Mouse (Mus musculus) heart, adult 9 months (tissue): ENCODE results near the gene Atp1a4.

Source experiments
- DNase-seq, 2 experiments: peaks; one replicate each; pipeline ENCODE4 v3.0.0; 2022; ENCODE audit warnings: low spot score in 2 of 2

Gene Atp1a4

GRCm38 (mm10) chr1:172219451-172220406 lies 38.5 kb downstream of the Atp1a4 start, which contains the start of gene Casq1:
Gene Casq1 (minus strand): TSS chr1:172219868.
- DNase-seq, result no peak

GRCm38 (mm10) chr1:172218164-172218910 lies 39.9 kb downstream of the Atp1a4 start:
- DNase-seq, result no peak

- peak; percentile 93 to 94 for DNase-seq
Observed at GRCm38 (mm10) chr1:172217148-172217547, 41.1 kb downstream of the Atp1a4 start.

DNA sequence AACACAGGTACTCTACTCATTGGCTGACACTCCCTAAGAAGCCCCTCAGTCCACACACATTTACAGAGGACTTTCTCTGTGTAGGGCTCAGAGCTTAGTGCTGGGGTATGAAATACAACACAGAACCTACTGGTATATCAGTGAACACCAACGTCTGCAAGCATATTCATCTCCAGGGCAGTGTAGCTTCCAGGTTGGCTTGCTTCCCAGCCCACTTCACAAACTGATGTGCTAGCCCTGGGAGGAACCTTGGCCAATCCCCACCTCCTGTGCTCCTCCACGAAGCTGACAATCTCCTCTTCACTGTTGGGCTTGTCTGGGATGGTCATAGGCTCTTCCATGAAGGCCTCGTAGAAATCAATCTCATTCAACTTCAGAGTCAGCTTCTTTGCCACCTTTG lies 43.5 kb downstream of the Atp1a4 start:
- DNase-seq, result peak in 1 of 2 experiments; percentile 67

DNA sequence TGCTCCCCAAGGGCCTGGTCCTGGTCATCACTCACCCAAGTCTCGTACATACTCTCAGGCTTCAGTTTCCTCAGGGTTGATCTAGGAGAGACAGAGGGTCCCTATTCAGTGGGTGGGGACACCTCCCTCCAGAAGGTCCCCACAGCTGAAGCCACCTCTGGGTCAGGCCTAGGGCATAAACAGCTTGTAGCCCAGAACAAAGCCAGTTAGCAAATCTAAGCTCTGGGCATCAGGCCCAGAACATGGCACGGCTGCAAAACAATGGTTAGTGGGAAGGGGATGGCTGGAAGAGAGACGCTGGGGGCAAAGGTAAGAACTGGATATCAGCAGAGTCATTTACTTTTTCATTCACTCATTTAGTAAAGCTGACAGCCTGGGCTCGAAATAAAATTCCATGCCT lies 44.4 kb downstream of the Atp1a4 start:
- no peak for DNase-seq

- no peak for DNase-seq
Observed at GRCm38 (mm10) chr1:172212776-172213175, 45.4 kb downstream of the Atp1a4 start.

DNA sequence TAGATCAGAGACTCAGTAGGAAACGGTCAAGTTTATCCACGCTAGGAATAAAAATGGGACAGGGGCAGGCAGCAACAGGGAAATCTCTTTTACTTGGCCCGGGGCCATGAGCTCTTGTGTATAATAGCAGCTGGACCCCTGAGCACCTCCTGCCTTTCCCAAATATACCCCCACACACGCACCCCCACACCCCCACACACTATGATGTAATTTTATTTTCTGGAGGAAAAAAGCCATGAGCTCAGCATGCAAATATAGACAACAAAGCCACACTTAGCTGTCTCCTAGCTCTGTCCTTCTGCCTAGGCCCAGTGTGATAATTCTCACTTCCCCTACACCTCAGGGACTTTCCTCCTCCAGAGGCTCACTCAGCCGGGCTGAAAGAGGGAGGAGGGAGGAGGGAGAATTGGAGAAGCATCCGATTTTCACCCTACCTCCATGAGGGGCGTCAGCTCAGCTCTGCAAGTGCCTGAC lies 51.1 kb downstream of the Atp1a4 start:
- DNase-seq, result peak in 1 of 2 experiments; percentile 34

GRCm38 (mm10) chr1:172206141-172206917 lies 51.9 kb downstream of the Atp1a4 start, which contains the start of gene Pea15a:
Gene Pea15a (minus strand): TSS chr1:172206804.
- peak; percentile 87 to 89 for DNase-seq

GRCm38 (mm10) chr1:172205741-172206087 lies 52.5 kb downstream of the Atp1a4 start:
- no peak for DNase-seq

DNA sequence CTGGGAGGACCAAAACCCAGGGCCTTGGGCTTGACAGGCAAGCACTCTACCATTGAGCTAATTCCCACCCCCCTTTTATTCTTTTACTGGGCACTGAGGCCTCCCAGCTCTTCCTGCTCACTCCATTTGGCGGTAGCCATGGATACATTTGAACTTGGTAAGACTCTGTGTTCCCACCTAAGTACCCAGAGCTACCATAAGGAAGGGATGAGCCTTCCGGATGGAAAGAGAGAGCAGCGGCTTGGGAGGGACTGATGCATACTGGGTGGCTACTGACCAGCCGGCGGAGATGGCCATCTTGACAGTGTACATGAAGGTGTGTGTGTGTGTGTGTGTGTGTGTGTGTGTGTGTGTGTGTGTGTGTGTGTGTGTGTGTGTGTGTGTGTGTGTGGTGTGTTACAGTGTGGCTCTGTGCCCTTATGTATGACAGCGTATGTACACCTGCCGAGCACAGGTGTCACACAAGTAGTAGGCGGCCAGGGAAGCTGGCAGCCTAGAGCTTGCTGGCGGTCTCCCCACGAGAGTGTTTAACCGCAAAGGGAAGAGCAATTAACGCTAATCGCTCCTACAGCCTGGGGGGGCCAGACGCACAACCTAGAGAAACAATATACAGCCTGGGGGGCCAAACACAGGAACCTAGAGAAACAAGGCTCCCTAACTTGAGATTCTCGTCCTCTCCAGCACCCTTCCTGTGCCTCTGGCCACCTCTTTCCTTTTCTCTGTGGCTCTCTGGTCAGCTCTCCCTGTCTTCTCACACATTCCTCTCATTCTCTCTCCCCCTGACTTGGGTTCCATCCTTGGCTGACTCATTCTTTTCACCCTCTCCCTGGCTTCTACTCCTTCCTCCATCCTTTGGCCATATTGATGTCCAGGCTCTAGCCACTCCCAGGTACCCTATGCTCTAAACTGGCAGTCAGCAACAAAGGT lies 53.1 kb downstream of the Atp1a4 start:
- DNase-seq, result no peak

GRCm38 (mm10) chr1:172204033-172204813 lies 54.0 kb downstream of the Atp1a4 start:
- DNase-seq, result no peak

DNA sequence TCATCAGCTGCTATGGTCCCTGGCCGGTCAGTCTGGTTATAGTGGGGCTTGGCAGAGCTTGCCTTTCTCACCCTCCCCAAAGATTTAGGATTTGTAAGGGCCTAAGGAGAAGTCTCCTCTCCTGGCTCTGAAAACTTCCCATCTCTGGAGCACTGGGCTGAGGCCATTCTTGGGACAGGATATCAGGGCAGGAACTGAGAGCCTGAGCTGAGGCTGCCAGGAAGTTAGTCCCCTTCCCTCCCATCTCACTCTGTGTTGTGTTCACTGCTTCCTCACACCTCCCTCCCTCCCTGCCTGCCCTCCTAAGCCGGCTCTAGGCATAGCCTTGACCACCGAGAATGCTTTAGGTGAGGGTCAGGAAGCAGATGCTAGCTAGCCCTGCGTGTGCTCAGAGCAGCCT lies 54.6 kb downstream of the Atp1a4 start:
- peak; percentile 35 to 71 for DNase-seq

- no peak for DNase-seq
Observed at GRCm38 (mm10) chr1:172202894-172203522, 55.2 kb downstream of the Atp1a4 start.

- no peak for DNase-seq
Observed at GRCm38 (mm10) chr1:172201967-172202880, 56.0 kb downstream of the Atp1a4 start.

DNA sequence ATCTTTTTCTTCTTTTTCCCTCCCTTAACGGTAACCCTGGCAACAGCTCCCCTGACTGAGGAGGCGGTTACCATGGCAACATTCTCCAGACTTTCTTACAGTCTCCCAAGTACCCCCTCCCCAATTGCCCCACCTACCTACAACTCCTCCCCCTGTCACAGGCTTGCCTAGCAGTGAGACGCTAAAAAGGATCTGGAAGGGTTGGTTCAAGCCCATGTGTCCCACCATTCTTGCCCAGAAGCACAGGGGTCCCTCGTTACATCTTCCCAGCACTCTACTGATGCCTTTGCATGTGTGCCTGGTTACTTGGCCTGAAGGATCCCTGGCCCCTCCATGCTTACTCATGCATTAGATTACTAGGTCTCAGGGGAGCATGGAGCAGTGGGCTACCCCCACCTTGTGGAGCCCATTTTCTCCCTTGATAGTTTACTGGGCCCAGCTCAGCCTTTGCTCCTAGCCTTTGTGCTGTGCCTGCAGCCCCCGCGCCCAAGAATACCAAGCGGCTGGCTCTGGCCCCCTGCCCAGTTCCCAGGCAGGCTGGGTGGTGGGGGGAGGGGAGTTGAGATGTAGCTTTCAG lies 57.3 kb downstream of the Atp1a4 start:
- DNase-seq, result no peak

- no peak for DNase-seq
Observed at GRCm38 (mm10) chr1:172200161-172200560, 58.1 kb downstream of the Atp1a4 start.

- DNase-seq, result no peak
Observed at GRCm38 (mm10) chr1:172198996-172199395, 59.2 kb downstream of the Atp1a4 start.

GRCm38 (mm10) chr1:172198316-172198715 lies 59.9 kb downstream of the Atp1a4 start:
- DNase-seq, result no peak
